Mouse (Mus musculus): ENCODE data around the gene Slc35e1. TPM values are rescaled to one million over a fixed set of nuclear protein-coding genes. Genes with fewer than 3 reads are reported as not detected.

Slc35e1 gene
- polyA plus RNA-seq (2014; fragmentation: Nextera tagmentation; extraction: Ambion mirVana) = 16.9 and 19.2 TPM in 2 replicates

GRCm38 (mm10) chr8:72491680-72492621 lies at the start of gene Slc35e1:
Slc35e1 (minus strand) TSS chr8:72492614.
- ATAC-seq (ENCODE audit: insufficient number of reproducible peaks, low FRiP score, low TSS enrichment, low read depth) (peak; percentile 11), DNase-seq (ENCODE audit: low spot score) (peak; percentile 53)
- Histone ChIP-seq H3K4me2 (ENCODE audit: low read depth, severe bottlenecking) (peak within 1 kb of the TSS; percentile 88), H3K9ac (ENCODE audit: low read length) (peak within 1 kb of the TSS; percentile 80), H3K36me3 (ENCODE audit: control insufficient read depth, insufficient read depth, low read length) (peaks cover 16% of the 10 kb centered on the region; the same call in 1 of the 2 replicates), H3K9me3 (ENCODE audit: control insufficient read depth, low read length) (no peaks in the 10 kb centered on the region), H3K27me3 (ENCODE audit: control insufficient read depth, insufficient read depth, low read length) (no peaks in the 10 kb centered on the region), H3K4me1 (ENCODE audit: control insufficient read depth, insufficient read depth, low read length) (peaks cover 9% of the 10 kb centered on the region; the same call in 1 of the 2 replicates), H3K27ac (replicated peaks; ENCODE audit: low read depth, low read length) (peak within 1 kb of the TSS; percentile 18; the same call in 1 of the 2 replicates), H3K4me3 (ENCODE audit: low read depth, low read length) (peak within 1 kb of the TSS; percentile 80)
- under 1% methylated on average over 83 of the region's 98 CpGs for WGBS

- Histone ChIP-seq H3K36me3 (ENCODE audit: control insufficient read depth, insufficient read depth, low read length) (no peaks in the 10 kb centered on the region), H3K27me3 (ENCODE audit: control insufficient read depth, insufficient read depth, low read length) (no peaks in the 10 kb centered on the region), H3K9ac (ENCODE audit: low read length) (no peak overlapping the region), H3K4me2 (ENCODE audit: low read depth, severe bottlenecking) (no peak overlapping the region), H3K9me3 (ENCODE audit: control insufficient read depth, low read length) (no peaks in the 10 kb centered on the region), H3K27ac (replicated peaks; ENCODE audit: low read depth, low read length) (no peak overlapping the region), H3K4me1 (ENCODE audit: control insufficient read depth, insufficient read depth, low read length) (no peaks in the 10 kb centered on the region), H3K4me3 (ENCODE audit: low read depth, low read length) (no peak overlapping the region)
- ATAC-seq (ENCODE audit: insufficient number of reproducible peaks, low FRiP score, low TSS enrichment, low read depth) = no peak
- DNase-seq (ENCODE audit: low spot score) = no peak
These were observed 46.8 kb upstream of the Slc35e1 start for GRCm38 (mm10) chr8:72539234-72539633.

GRCm38 (mm10) chr8:72534888-72535287 lies 42.5 kb upstream of the Slc35e1 start:
- H3K36me3 ChIP-seq (ENCODE audit: control insufficient read depth, insufficient read depth, low read length) = no peaks in the 10 kb centered on the region
- H3K4me2 ChIP-seq (ENCODE audit: low read depth, severe bottlenecking) = no peak overlapping the region
- H3K4me1 ChIP-seq (ENCODE audit: control insufficient read depth, insufficient read depth, low read length) = no peaks in the 10 kb centered on the region
- no peaks in the 10 kb centered on the region for H3K27me3 ChIP-seq (ENCODE audit: control insufficient read depth, insufficient read depth, low read length)
- no peak overlapping the region for H3K9ac ChIP-seq (ENCODE audit: low read length)
- no peaks in the 10 kb centered on the region for H3K9me3 ChIP-seq (ENCODE audit: control insufficient read depth, low read length)
- H3K4me3 ChIP-seq (ENCODE audit: low read depth, low read length) = no peak overlapping the region
- DNase-seq (ENCODE audit: low spot score) (no peak), ATAC-seq (ENCODE audit: insufficient number of reproducible peaks, low FRiP score, low TSS enrichment, low read depth) (no peak)
- no peak overlapping the region for H3K27ac ChIP-seq (replicated peaks; ENCODE audit: low read depth, low read length)
- 96% methylated on average over 3 of the region's 3 CpGs for WGBS

- no peak for DNase-seq (ENCODE audit: low spot score)
- WGBS = 86% methylated on average over 1 of the region's 1 CpGs
- Histone ChIP-seq H3K4me3 (ENCODE audit: low read depth, low read length) (no peak overlapping the region), H3K36me3 (ENCODE audit: control insufficient read depth, insufficient read depth, low read length) (no peaks in the 10 kb centered on the region), H3K4me1 (ENCODE audit: control insufficient read depth, insufficient read depth, low read length) (no peaks in the 10 kb centered on the region), H3K9me3 (ENCODE audit: control insufficient read depth, low read length) (no peaks in the 10 kb centered on the region), H3K27ac (replicated peaks; ENCODE audit: low read depth, low read length) (no peak overlapping the region), H3K4me2 (ENCODE audit: low read depth, severe bottlenecking) (no peak overlapping the region), H3K27me3 (ENCODE audit: control insufficient read depth, insufficient read depth, low read length) (no peaks in the 10 kb centered on the region), H3K9ac (ENCODE audit: low read length) (no peak overlapping the region)
- ATAC-seq (ENCODE audit: insufficient number of reproducible peaks, low FRiP score, low TSS enrichment, low read depth) = no peak
These were observed 39.7 kb upstream of the Slc35e1 start for GRCm38 (mm10) chr8:72532103-72532502.

GRCm38 (mm10) chr8:72521888-72522287 lies 29.5 kb upstream of the Slc35e1 start:
- Histone ChIP-seq H3K27ac (replicated peaks; ENCODE audit: low read depth, low read length) (no peak overlapping the region), H3K4me1 (ENCODE audit: control insufficient read depth, insufficient read depth, low read length) (no peaks in the 10 kb centered on the region), H3K9ac (ENCODE audit: low read length) (no peak overlapping the region), H3K36me3 (ENCODE audit: control insufficient read depth, insufficient read depth, low read length) (no peaks in the 10 kb centered on the region), H3K27me3 (ENCODE audit: control insufficient read depth, insufficient read depth, low read length) (no peaks in the 10 kb centered on the region), H3K9me3 (ENCODE audit: control insufficient read depth, low read length) (no peaks in the 10 kb centered on the region), H3K4me3 (ENCODE audit: low read depth, low read length) (no peak overlapping the region), H3K4me2 (ENCODE audit: low read depth, severe bottlenecking) (no peak overlapping the region)
- DNase-seq (ENCODE audit: low spot score) = no peak
- no peak for ATAC-seq (ENCODE audit: insufficient number of reproducible peaks, low FRiP score, low TSS enrichment, low read depth)

- Histone ChIP-seq H3K9ac (ENCODE audit: low read length) (no peak overlapping the region), H3K4me1 (ENCODE audit: control insufficient read depth, insufficient read depth, low read length) (no peaks in the 10 kb centered on the region), H3K9me3 (ENCODE audit: control insufficient read depth, low read length) (no peaks in the 10 kb centered on the region), H3K4me3 (ENCODE audit: low read depth, low read length) (no peak overlapping the region), H3K4me2 (ENCODE audit: low read depth, severe bottlenecking) (no peak overlapping the region), H3K27ac (replicated peaks; ENCODE audit: low read depth, low read length) (no peak overlapping the region), H3K36me3 (ENCODE audit: control insufficient read depth, insufficient read depth, low read length) (no peaks in the 10 kb centered on the region), H3K27me3 (ENCODE audit: control insufficient read depth, insufficient read depth, low read length) (no peaks in the 10 kb centered on the region)
- 74% methylated on average over 7 of the region's 7 CpGs for WGBS
- ATAC-seq (ENCODE audit: insufficient number of reproducible peaks, low FRiP score, low TSS enrichment, low read depth) = no peak
- DNase-seq (ENCODE audit: low spot score) = no peak
These were observed 25.1 kb upstream of the Slc35e1 start for GRCm38 (mm10) chr8:72517421-72517988.

GRCm38 (mm10) chr8:72513158-72513557 lies 20.7 kb upstream of the Slc35e1 start:
- no peak overlapping the region for H3K4me2 ChIP-seq (ENCODE audit: low read depth, severe bottlenecking)
- H3K9me3 ChIP-seq (ENCODE audit: control insufficient read depth, low read length) = no peaks in the 10 kb centered on the region
- no peaks in the 10 kb centered on the region for H3K27me3 ChIP-seq (ENCODE audit: control insufficient read depth, insufficient read depth, low read length)
- H3K4me3 ChIP-seq (ENCODE audit: low read depth, low read length) = no peak overlapping the region
- ATAC-seq (ENCODE audit: insufficient number of reproducible peaks, low FRiP score, low TSS enrichment, low read depth) (no peak), DNase-seq (ENCODE audit: low spot score) (no peak)
- H3K36me3 ChIP-seq (ENCODE audit: control insufficient read depth, insufficient read depth, low read length) = no peaks in the 10 kb centered on the region
- no peak overlapping the region for H3K9ac ChIP-seq (ENCODE audit: low read length)
- WGBS = 88% methylated on average over 1 of the region's 1 CpGs
- no peak overlapping the region for H3K27ac ChIP-seq (replicated peaks; ENCODE audit: low read depth, low read length)
- no peaks in the 10 kb centered on the region for H3K4me1 ChIP-seq (ENCODE audit: control insufficient read depth, insufficient read depth, low read length)

- H3K27me3 ChIP-seq (ENCODE audit: control insufficient read depth, insufficient read depth, low read length) = no peaks in the 10 kb centered on the region
- 90% methylated on average over 1 of the region's 1 CpGs for WGBS
- H3K4me3 ChIP-seq (ENCODE audit: low read depth, low read length) = no peak overlapping the region
- no peak overlapping the region for H3K9ac ChIP-seq (ENCODE audit: low read length)
- H3K27ac ChIP-seq (replicated peaks; ENCODE audit: low read depth, low read length) = no peak overlapping the region
- no peaks in the 10 kb centered on the region for H3K36me3 ChIP-seq (ENCODE audit: control insufficient read depth, insufficient read depth, low read length)
- no peak overlapping the region for H3K4me2 ChIP-seq (ENCODE audit: low read depth, severe bottlenecking)
- no peaks in the 10 kb centered on the region for H3K9me3 ChIP-seq (ENCODE audit: control insufficient read depth, low read length)
- ATAC-seq (ENCODE audit: insufficient number of reproducible peaks, low FRiP score, low TSS enrichment, low read depth) (no peak), DNase-seq (ENCODE audit: low spot score) (no peak)
- no peaks in the 10 kb centered on the region for H3K4me1 ChIP-seq (ENCODE audit: control insufficient read depth, insufficient read depth, low read length)
These were observed 20.2 kb upstream of the Slc35e1 start for GRCm38 (mm10) chr8:72512648-72513047.
